Mouse (Mus musculus): ENCODE results near the gene Lman2l.

DNA sequence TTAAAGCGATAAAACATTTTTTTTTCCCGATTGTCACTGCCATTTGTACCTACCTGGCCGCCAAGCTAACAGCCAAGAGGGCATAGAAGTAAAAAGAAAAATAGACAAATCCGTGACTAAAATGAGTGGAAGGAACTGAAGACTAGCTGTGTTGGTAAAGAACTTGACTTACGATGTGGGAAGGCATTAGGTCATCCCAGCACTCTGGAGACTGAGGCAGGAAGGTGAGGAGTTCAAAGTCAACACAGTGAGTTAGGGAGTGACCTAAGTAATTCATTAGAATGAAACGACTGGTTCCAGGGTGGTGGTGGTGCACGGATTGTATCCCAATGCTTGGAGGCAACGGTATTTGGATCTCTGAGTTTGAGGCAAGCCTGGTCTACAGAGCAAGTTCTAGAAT is 437 bp upstream of the Lman2l start:
- no peak for TF ChIP-seq POLR2A (IDR thresholded peaks at IDR 0.05; ENCODE audit: borderline replicate concordance, extremely low read depth, insufficient read depth, insufficient read length, poor library complexity, severe bottlenecking)
- TF ChIP-seq CTCF (IDR thresholded peaks at IDR 0.05; ENCODE audit: borderline replicate concordance, extremely low read depth, insufficient read depth, insufficient read length) = no peak
